23 mouse cellular contexts compared by ENCODE assay signal in the genomic region with DNA sequence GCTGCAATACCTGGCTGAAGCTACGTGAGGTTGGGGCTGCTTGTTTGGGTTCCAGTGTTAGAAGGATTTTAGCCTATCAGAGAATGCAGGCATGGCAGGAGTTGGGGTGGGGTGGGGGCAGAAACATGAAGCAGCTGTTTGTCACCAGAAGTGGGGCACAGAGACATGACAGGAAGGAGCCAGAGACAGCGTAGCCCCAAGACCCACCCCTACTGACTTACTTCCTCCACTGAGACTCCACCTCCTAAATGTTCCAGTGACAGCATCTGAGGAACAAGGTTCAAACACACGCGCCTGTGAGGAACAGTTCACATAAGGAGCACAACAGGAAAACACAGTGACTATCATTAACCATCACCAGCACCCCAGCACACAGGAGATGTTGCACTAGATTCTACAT. TPM values are rescaled to one million over a fixed set of nuclear protein-coding genes. Genes with fewer than 3 reads are reported as not detected.
A peak's percentile ranks its signal among the peaks of the same experiment; 100 is the strongest.
DNase-seq lines count a peak whose midpoint lies in the region; ATAC-seq lines count a peak whose summit lies in the region.
"Had no signal": no experiment of that assay in that cellular context is flagged by ENCODE, and none has a peak within 500 bp of the region (broad histone marks: within the 10 kb centered on the region; RNA-seq: fewer than 3 reads in every experiment).

No protein-coding gene starts in this region.

- 0 out of 2 replicates have a peak, but pooled peaks have one; percentile 27 for ATAC-seq in megakaryocyte, adult 5-6 weeks (ENCODE audit: poor library complexity, severe bottlenecking)
- ATAC-seq: forebrain, embryonic 13.5 days; lung, postnatal 0 days; midbrain, embryonic 15.5 days had no signal

- peak; percentile 1 for DNase-seq in T-cell, adult 2 months (ENCODE audit: low spot score)
- peak; percentile 6 to 12 for DNase-seq in thymus, postnatal 10 days (ENCODE audit: low spot score in 2 of 2)
- DNase-seq in right cerebral cortex, postnatal 10 days (ENCODE audit: low spot score in 2 of 2): no peak
- DNase-seq in left cerebral cortex, postnatal 10 days (ENCODE audit: extremely low spot score in 1 of 2, low spot score in 2 of 2): no peak
- no peak for DNase-seq in cerebellum, postnatal 14 days
- no peak for DNase-seq in kidney, postnatal 10 days
- DNase-seq: adrenal gland, postnatal 14 days; cerebellum, adult 11 months; cerebellum, adult 9-11 months; gastrocnemius, postnatal 25 days; heart, adult 18-20 months; heart, postnatal 4 days; kidney, adult 18-20 months; kidney, postnatal 36 days; liver, embryonic 13.5 days; lung, adult 18-20 months; lung, postnatal 4 days; right cerebral cortex, adult 18-20 months; right cerebral cortex, postnatal 4 days had no signal

- intact Hi-C loops in left cerebral cortex, postnatal 10 days (cut with DNase I): no loop called here

RNA-seq across cellular contexts. Expression of gene Rps15a, which starts 36.0 kb away (rescaled TPM):
- total RNA-seq in megakaryocyte, adult 5-6 weeks (2015): 1,555 and 1,680 TPM in 2 replicates
- total RNA-seq in megakaryocyte, adult 5-6 weeks (2017): 559 and 757 TPM in 2 replicates
- total RNA-seq in left cerebral cortex, postnatal 10 days (2021): 100 to 1,000 TPM; 516 to 536 TPM

RNA-seq across cellular contexts. Expression of gene Arl6ip1, which starts 49.5 kb away (rescaled TPM):
- total RNA-seq in megakaryocyte, adult 5-6 weeks (2015): 322 and 348 TPM in 2 replicates
- total RNA-seq in megakaryocyte, adult 5-6 weeks (2017): 267 and 301 TPM in 2 replicates
- 100 to 1,000 TPM; 215 to 223 TPM for total RNA-seq in left cerebral cortex, postnatal 10 days (2021)

Comparison
In these comparisons a context has a peak if more than half of its experiments do, and no peak if none do; other contexts are left out.
1. DNase-seq: peak in T-cell, adult 2 months (single experiment) and thymus, postnatal 10 days (2 of 2); none in right cerebral cortex, postnatal 10 days (0 of 2), left cerebral cortex, postnatal 10 days (0 of 2), cerebellum, postnatal 14 days (0 of 2) and kidney, postnatal 10 days (single experiment).